Mouse (Mus musculus) heart, adult 8-10 months (tissue): ENCODE results near the gene Esd. TPM values are rescaled to one million over a fixed set of nuclear protein-coding genes. Genes with fewer than 3 reads are reported as not detected.

ENCODE experiments used
- DNase-seq: peaks from one replicate; pipeline ENCODE4 v3.0.0; 2022; ENCODE audit warnings: low spot score
- total RNA-seq, 4 experiments: library from RNA; stranded (reverse); gene quantifications; 2 replicates each; pipeline ENCODE4 v1.2.4; 2022

Gene Esd
- total RNA-seq = 100 to 1,000 TPM; 123 to 136 (median 128) TPM

GRCm38 (mm10) chr14:74732079-74732783, at the start of gene Esd:
Esd (plus strand) TSS chr14:74732297.
- DNase-seq = peak; percentile 92

GRCm38 (mm10) chr14:74684298-74684978, 47.7 kb upstream of the Esd start:
- DNase-seq = no peak

DNA sequence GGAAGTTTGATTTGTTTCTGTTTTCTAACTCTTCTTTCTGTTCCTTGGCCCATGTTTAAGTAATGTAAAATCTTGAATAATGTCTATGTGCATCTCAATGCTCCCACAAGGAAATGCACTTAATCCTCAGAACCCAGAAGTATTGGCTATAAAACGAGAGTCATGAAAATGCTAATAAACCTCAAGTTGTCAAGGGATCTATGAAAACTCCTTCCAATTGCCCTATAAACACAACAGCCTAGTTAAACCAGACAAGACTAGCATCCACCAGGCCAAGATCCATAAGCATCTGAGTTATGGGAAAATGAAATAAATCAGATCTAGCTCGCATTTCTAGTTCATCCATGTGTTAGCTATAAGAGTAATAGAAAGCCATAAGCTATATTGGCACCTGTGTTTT, 40.1 kb upstream of the Esd start:
- no peak for DNase-seq

DNA sequence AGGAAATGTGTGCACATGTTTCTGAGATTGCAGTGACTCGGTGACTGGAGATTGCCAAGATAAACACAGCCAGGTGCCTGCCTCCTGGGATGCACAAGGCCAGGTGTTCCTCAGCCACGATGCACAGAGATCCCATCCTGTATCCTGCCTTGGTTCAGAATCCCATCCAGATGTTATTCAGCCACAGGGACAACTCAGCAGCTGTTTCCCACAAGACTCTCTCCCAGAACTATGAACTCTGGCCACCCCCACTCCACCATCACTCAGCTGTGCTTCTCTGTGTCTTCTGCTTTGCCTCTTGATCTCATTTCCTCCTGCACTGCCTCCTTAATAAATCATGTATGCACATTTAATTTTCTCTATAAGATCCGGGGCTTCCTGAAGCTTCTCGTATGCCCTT, 35.3 kb upstream of the Esd start:
- DNase-seq = no peak

DNA sequence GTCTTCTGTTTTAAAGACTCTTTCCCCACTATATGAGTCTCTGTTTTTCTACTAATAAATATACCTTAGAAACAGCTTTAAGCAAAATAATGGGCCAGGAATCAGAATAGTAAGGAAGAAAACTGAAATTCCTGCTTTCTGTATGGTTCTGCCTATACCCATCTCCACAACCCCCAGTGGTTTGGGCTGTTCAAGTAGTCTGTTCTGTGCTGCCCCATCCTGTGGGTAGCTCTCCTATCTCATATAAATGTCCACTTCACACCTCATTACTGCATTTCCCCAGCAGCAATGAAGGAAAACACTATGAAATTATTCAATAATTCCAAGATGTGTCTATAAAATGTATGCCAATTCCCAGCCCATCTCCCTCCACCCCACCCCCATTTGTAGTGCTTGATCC, 34.7 kb upstream of the Esd start:
- DNase-seq = no peak

DNA sequence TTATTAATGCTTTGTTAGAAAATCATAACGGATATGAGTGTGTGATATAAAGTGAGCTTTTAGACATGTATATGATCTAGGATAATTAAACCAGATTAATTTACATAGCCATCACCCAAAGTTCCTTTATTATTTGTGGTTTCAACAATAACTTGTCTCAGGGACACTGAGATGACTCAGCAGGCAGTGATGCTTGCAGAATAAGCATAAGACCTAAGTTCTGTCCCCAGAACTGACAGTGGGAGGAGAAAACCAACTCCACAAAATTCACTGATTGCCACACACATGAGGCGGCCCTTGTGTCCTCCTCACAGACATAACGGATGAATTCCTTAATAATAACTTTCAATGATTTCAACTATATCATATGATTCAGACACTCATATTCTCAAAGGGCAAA, 32.9 kb upstream of the Esd start:
- DNase-seq = no peak

- no peak for DNase-seq
These were observed 28.2 kb upstream of the Esd start for GRCm38 (mm10) chr14:74703930-74704329.

- peak; percentile 37 for DNase-seq
These were observed 23.0 kb upstream of the Esd start for GRCm38 (mm10) chr14:74709054-74709453.

DNA sequence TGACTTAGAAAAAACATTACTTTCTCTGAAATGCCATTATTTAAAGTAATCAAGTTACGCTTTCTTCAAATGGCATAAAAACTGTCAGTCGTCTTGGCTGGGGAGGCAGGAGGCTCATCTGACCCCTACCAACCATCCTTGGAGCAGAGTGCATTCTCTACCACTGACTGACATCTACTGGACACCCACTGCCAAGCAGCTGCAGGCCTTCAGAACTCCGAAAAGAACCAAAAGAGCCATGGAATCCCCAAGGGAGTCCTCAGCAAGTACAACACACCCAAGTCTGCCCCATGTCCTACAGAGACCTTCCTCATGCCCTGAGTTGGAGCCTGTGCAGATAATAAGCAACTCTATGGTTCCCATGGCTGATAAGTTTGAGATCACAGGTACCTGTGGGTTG, 8.6 kb upstream of the Esd start:
- no peak for DNase-seq

GRCm38 (mm10) chr14:74731221-74732078, 647 bp upstream of the Esd start:
- DNase-seq = no peak

- no peak for DNase-seq
These were observed 1.3 kb downstream of the Esd start for GRCm38 (mm10) chr14:74733397-74733796.

DNA sequence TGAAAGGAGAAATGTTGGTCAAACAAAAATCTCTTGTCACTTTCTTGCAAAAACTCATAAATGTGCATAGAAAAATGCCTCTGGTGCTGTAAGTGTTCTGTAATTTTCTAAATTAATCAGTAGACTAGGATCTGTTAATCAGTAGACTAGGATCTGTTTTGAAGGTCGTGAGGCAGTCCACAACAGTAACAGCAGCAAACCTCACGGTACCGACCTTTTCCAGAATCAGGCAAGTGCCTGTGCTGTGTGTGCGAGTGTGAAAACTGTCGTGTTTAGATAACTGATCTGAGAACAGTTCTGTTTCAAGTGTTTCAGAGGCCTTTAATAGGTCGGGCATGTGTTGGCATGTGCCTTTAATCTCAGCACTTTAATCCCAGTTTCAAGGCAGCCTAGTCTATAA, 3.4 kb downstream of the Esd start:
- DNase-seq = no peak

DNA sequence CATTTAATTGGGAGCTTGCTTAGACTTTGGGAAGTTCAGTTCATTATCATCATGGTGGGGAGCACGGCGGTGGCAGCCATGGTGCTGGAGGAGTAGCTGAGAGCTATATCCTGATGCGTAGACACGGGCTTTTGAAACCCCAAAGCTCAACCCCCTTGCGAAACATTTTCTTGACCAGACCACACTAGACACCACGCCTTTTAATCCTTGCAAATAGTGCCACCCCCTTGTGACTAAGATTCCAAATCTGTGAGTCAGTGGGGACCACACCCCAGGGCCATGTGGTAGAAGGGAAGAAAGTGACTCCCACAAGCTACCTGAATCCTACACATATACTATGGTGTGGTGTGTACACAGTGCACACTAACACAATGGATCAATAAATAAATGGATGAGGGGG, 4.8 kb downstream of the Esd start:
- DNase-seq = no peak

DNA sequence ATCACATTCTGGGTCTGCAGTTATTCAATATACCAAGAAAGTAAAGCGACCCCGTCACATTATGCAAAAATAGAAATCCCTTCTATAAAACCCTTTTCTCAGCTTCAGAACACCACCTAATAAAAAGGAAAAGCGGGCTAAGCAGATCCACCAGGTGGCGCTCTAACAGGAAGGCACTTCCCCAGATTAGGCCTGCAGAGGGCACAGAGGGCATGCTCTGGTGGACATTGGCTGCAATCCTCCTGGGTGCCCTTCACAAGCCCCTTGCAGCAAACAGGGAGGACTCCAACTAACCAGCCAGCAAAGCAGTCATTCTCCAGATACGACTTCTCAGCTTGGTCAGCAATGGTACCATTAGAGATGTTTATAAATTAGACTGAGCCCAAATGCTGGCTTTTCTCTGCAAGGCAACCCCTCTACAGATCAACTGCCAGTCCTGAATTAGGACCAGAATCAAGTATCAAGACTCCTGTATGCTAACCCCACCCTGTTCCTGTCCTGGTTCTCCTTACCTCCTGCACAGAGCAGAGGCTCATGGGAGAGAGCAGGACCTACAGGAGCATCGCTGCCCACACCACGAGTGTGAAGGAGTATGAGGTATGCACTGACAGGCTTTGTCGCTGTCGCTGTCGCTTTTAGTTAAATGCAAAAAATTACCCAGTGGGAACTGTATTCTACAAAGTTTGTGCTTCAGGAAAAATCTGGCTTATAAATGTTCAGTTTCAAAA, 32.3 kb downstream of the Esd start:
- DNase-seq = peak; percentile 65

GRCm38 (mm10) chr14:74767892-74768291, 35.8 kb downstream of the Esd start:
- no peak for DNase-seq

DNA sequence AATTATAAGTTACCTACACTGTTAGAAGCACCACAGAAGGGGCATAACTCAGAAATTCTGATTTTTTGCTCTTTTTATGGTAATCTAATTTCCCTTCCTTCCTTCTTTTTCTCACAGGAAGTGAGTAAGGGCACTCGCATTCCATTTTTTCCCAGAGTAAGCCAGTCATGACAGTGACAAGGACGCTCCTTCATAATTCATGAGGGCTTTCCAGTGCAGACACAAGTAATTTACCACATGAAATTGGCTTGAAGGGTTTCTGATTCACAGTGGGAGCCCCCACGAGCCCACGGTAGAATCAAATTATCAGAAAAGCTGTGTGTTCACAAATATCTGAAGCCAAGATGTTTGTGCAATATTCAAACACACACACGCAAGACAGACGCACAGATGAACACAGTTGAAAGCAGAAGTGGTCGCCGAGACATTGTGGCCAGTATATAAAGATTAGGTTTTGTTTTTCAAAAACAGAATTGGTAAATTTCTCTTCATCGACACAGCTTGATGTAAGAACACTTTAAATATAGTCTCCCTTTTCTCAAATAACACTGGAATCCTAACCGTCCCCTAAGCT, 42.0 kb downstream of the Esd start:
- no peak for DNase-seq

DNA sequence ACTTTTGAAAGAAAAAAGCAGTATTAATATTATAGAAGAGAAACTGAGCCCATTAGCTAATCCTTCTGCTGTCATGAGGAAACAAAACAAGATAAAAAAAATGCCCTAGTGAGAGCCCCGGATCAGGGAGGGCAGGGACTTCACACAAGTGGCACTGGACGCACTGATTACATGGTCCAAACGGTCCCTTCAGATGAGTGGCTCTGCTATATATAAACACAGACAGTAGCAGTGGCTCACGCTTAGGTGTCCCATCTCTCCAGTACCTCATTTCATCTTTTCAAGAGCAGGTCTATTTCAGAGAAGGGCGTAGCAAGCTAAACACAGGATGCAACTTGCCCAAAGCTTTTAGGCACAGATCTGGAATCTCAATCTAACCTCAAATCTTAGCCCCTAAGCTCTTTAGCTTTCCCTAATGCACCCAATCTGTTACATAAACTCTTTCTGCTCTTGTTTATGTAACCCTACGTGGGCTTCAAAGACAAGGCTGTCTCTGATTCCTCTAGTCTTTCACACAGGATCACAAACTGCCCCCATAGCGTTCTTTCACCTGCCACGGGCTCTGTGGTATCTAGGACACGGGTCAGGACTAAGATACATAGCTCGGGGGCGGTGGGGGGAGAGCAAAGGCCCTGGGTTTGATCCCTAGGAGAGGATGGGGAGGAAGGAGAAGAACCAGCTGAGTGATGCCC, 52.3 kb downstream of the Esd start:
- DNase-seq = no peak

- no peak for DNase-seq
These were observed 55.6 kb downstream of the Esd start for GRCm38 (mm10) chr14:74787717-74788116.

DNA sequence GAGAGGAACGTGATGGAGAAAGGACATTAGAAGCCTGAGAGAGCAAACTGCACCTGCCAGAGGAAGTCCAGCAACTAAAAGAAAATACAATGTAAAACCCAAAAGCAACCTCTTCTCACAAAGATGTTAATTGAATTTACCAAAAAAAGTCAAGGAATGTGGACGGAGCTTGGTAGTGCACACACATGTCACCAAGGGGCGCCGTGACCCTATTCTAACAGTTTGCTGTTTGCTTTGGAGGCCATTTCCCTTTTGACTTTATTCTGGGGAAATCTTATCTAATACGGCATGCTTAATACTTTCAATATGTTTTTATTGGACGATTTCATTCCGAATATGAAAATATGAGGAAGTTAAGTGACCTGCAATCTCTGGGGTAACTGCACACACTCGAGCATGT, 56.7 kb downstream of the Esd start:
- peak; percentile 28 for DNase-seq

DNA sequence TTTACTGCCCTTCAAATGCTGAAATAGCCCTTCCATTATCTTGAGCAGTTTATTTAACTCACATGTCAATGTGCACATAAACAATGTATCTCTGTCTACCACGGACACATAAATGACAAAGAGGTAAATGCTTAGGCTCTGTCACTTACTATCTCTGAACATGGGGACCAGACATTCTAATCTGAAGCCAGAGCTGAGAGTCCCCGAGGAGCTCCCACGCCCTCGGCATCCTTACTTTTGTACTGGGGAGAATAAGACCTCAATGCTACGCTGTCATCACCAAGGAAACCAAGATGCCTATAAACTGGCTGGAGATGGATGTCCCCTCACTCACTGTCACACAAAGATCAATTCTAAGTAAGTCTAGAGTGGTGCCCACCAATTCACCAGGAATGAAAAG, 58.4 kb downstream of the Esd start:
- no peak for DNase-seq

DNA sequence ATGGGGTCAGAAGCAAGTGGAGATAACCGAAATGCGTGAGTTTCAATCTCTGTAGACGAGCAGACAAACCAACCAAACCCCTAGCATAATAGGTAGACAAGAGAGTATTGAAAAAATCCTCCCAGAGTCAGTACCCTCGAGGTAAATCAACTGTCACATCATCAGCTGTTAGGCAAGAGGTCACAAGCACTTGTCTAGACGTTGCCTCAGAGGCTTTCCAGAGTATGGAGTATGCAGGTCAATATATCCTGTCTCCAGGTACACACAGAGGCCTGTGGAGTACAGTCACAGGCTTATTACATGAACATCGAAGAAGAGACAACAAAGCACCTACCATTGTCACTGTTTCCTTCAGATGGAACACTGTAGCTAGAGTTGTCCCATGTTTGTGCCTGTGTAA, 60.7 kb downstream of the Esd start:
- no peak for DNase-seq
